Mouse (Mus musculus) thymus, adult 2 months (tissue): ENCODE results near the gene Podn.

Experiments used
- CTCF ChIP-seq: fragments of 200-500 bp; IDR thresholded peaks from 2 replicates; pipeline ENCODE4 v1.5.1; 2012; ENCODE audit warnings: mild to moderate bottlenecking, control low read depth, low read length, moderate library complexity, borderline replicate concordance; ENCODE audit not compliant: control insufficient read depth, poor library complexity, insufficient read depth; ENCODE audit errors: extremely low read depth
- POLR2A ChIP-seq: fragments of 200-500 bp; IDR thresholded peaks from 2 replicates; pipeline ENCODE4 v1.6.1; 2012; ENCODE audit warnings: mild to moderate bottlenecking, low read length, control low read depth, moderate library complexity; ENCODE audit not compliant: control insufficient read depth, poor library complexity, insufficient read depth; ENCODE audit errors: extremely low read depth

DNA sequence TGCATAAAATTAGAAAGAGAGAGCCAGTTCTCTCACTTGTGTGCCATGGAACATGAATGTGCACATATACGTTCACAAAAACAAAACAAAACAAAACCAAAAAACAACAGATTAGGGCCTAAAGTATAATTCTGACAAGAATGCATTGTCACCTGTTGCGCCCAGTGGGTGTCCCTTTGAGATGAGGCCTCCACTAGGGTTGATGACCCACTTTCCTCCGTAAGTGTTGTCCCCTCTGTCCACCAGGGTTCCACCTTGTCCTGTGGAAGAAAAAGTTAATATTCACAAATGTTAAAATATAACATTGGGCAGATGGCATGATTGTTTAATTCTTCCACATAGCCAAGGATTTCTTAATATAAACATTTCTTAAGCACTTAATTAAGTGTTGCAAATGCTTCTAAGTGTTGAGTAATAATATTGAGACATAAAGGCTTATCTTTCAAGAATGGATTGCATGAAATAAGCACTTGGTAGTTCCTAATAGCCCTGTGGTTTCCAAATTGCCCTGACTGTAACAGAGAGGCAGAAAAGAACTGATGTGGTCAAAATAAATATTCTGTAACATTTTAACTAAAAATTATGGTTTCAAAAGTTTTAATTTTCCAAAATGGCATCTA lies 21.9 kb downstream of the Podn start:
- TF ChIP-seq CTCF (no peak), POLR2A (no peak)
